9 mouse cellular contexts compared by ENCODE assay signal in the genomic region with DNA sequence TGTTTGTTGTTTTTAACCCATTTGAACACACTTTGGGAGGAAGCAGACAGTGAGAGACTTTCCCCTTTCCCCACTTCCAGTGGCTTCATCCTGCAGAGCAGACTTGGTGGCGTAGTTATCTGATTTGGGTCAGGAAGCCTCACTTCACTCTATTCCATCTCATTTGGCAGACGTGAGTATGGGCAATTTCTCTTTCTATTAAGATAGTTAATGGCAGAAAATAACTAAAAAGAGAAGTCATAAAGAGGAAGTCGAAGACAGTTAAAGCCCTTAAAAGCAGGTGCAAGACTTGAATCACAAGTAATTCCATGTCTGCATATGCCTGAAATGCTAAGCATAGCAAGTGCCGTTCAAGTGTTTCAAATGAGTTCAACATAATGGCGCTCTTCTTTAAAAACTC.
"Had no signal": no experiment of that assay in that cellular context is flagged by ENCODE, and none has a peak within 500 bp of the region (broad histone marks: within the 10 kb centered on the region; RNA-seq: fewer than 3 reads in every experiment).

No protein-coding gene starts in this region.

- DNase-seq: lung, adult 18-20 months; lung, embryonic 14.5 days; lung, postnatal 10 days; lung, postnatal 4 days; midbrain, embryonic 14.5 days; right cerebral cortex, postnatal 14 days; thymus, adult 18-20 months; thymus, postnatal 14 days; thymus, postnatal 36 days had no signal
